Mouse (Mus musculus): ENCODE data around the gene Sh3bgr.

DNA sequence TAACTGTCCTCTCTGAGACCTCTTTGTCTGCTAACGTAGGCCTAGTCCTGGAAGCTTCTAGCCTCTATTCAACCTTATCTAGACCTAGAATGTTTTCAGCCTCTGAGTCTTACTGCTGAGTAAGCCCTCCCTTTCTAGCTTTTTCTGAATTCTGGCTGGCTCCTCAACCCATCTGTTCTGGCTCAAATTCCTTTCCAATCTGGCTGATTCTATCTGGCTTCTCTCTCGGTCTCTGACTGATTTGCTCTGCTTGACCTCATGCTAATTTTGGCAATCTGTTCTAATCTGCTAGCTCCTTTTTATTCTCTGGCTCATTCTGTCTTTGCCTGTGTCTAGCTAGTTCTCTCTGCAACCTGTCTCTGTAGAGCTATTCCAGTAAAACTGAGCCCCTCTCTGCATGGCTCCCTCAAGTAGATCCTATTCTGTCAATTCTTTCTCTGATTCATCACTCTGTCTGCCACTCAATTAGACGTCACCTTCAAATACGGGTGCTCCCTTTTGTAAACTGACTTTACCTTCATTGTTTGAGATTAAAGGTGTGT, 34.5 kb upstream of the Sh3bgr start:
- no peak for TF ChIP-seq CTCF (IDR thresholded peaks at IDR 0.05; ENCODE audit: insufficient read depth, low read length)
- no peak for TF ChIP-seq POLR2A (IDR thresholded peaks at IDR 0.05; ENCODE audit: borderline replicate concordance, extremely low read depth, low read depth, low read length)
